Mouse (Mus musculus): ENCODE results near the gene Tns3.

GRCm38 (mm10) chr11:8688907-8689306 is 24.6 kb upstream of the Tns3 start:
- TF ChIP-seq POLR2A (IDR thresholded peaks at IDR 0.05; ENCODE audit: extremely low read depth, insufficient read depth, low read length) (no peak), CTCF (IDR thresholded peaks at IDR 0.05; ENCODE audit: extremely low read depth, insufficient read depth, low read length) (no peak)
